Mouse (Mus musculus) liver, embryonic 11.5 days (tissue): Measurements from ENCODE around the gene Ston2. TPM values are rescaled to one million over a fixed set of nuclear protein-coding genes. Genes with fewer than 3 reads are reported as not detected.

Experiments used
- ATAC-seq: fragments of 200-750 bp; cut with Nextera tagmentation; replicated peaks from 2 replicates; pipeline ENCODE4 v1.8.0; 2017; ENCODE audit warnings: moderate number of reproducible peaks, mild to moderate bottlenecking, moderate TSS enrichment, moderate library complexity; ENCODE audit not compliant: low FRiP score
- DNase-seq: peaks from one replicate; pipeline ENCODE4 v3.0.0-alpha.2; 2017; ENCODE audit warnings: low spot score
- H3K27ac ChIP-seq: fragments of 300-500 bp; sonication (generic); 2 replicates; pipeline ENCODE4 v1.5.1; 2014; ENCODE audit warnings: mild to moderate bottlenecking, low read depth, low read length, control low read depth
- H3K27me3 ChIP-seq: fragments of 300-500 bp; sonication (generic); replicated peaks from 2 replicates; pipeline ENCODE4 v1.6.1; 2014; ENCODE audit warnings: low read length, mixed read lengths; ENCODE audit not compliant: control insufficient read depth, insufficient read depth
- H3K36me3 ChIP-seq: fragments of 300-500 bp; sonication (generic); 2 replicates; pipeline ENCODE4 v1.6.1; 2014; ENCODE audit warnings: mild to moderate bottlenecking, low read length, moderate library complexity, mixed read lengths; ENCODE audit not compliant: control insufficient read depth, insufficient read depth
- H3K4me1 ChIP-seq: fragments of 300-500 bp; sonication (generic); replicated peaks from 2 replicates; pipeline ENCODE4 v1.6.1; 2014; ENCODE audit warnings: low read length, mixed read lengths; ENCODE audit not compliant: control insufficient read depth, insufficient read depth
- H3K4me2 ChIP-seq: fragments of 300-500 bp; sonication (generic); 2 replicates; pipeline ENCODE4 v1.6.1; 2014; ENCODE audit warnings: mild to moderate bottlenecking, control low read depth, moderate library complexity
- H3K4me3 ChIP-seq: fragments of 300-500 bp; sonication (generic); 2 replicates; pipeline ENCODE4 v1.5.1; 2014; ENCODE audit warnings: low read depth, low read length, control low read depth
- H3K9ac ChIP-seq: fragments of 300-500 bp; sonication (generic); 2 replicates; pipeline ENCODE4 v1.6.1; 2014; ENCODE audit warnings: low read depth, low read length, control low read depth
- H3K9me3 ChIP-seq: fragments of 300-500 bp; sonication (generic); 2 replicates; pipeline ENCODE4 v1.6.1; 2016; ENCODE audit warnings: low read length, inconsistent platforms, mixed read lengths; ENCODE audit not compliant: control insufficient read depth
- WGBS: fragments of 180-500 bp; shearing (Covaris S2); extraction: QIAGEN DNeasy Blood & Tissue Kit; methylation state at CpG from one replicate; pipeline ENCODE4 v1.1.7; 2014; 5-methylcytosine and 5-hydroxymethylcytosine counted together
- polyA plus RNA-seq: library from polyadenylated mRNA; unstranded; fragments of >200 nt; fragmentation: Nextera tagmentation; extraction: Ambion mirVana; gene quantifications from 2 replicates; pipeline ENCODE4 v1.2.1, GENCODE M21; 2014

The Ston2 gene
- polyA plus RNA-seq, 1 experiment from 2014 or later: 29.1 TPM

DNA sequence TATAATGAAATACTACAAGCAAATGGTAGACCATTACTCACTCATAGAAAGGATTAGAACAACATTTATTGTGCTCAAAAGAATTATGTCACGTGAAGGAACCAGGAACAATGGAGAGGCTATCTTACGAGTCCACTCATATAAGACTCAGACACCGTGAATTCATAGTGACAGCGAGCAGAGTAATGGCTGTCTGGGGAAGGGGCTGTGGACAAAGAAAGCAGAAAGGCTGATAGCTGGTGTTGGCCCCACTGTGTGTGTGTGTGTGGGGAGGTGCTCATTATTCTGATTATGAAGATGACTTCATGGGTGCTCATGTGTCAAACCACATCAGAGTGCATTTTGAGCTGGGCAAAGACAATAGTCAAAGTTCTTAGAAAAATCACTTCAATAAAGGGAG is 92.4 kb downstream of the Ston2 start:
- Histone ChIP-seq H3K27ac (no peak overlapping the region), H3K9me3 (no peaks in the 10 kb centered on the region), H3K4me1 (peaks cover 6% of the 10 kb centered on the region; the same call in 1 of the 2 replicates), H3K4me2 (no peak overlapping the region), H3K27me3 (no peaks in the 10 kb centered on the region), H3K36me3 (no peaks in the 10 kb centered on the region), H3K9ac (no peak overlapping the region), H3K4me3 (no peak overlapping the region)
- DNase-seq: no peak
- ATAC-seq: no peak
- 90% methylated on average over 4 of the region's 4 CpGs for WGBS

DNA sequence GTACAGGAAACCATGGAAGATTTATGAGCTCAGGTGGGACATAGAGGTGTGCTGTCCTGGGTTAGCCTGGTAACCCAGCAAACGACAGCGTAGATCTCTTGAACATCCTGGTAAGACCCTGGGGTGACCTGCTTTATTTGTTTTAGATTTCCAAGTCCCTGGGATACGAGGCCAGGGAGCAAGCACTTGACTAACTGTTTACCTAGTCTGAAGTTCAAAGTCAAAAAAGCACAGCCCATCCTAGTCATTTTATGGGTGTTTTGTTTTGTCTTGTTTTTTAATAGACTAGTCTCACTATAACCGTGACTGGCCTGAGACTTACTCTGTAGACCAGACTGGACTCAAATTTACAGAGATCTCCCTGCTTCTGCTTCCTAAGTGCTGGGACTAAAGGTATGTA is 93.4 kb downstream of the Ston2 start:
- no peak for DNase-seq
- ATAC-seq: no peak
- 74% methylated on average over 4 of the region's 4 CpGs for WGBS
- no peaks in the 10 kb centered on the region for H3K27me3 ChIP-seq
- H3K9ac ChIP-seq: no peak overlapping the region
- no peaks in the 10 kb centered on the region for H3K9me3 ChIP-seq
- H3K27ac ChIP-seq: no peak overlapping the region
- H3K4me1 ChIP-seq: peaks cover 6% of the 10 kb centered on the region; the same call in 1 of the 2 replicates
- no peaks in the 10 kb centered on the region for H3K36me3 ChIP-seq
- H3K4me2 ChIP-seq: no peak overlapping the region
- H3K4me3 ChIP-seq: no peak overlapping the region

DNA sequence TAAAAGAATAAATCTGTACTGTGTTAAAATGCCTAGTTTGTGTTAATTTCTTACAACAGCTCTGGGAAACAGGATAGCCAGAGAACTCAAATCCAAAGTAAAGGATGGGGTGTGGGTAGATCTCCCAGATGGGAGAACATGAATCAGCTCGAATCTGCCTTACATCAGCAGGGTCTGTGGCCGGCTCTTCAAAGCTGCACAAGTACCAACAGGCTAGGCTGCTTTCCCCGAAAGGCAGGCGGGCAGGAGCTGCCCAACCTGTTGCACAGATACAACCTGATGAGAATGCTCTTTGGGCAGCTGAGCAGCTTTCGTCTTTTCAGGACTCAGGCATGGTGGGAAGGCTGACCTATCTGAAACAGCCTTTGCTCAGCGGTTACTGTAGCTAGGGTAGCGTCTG is 94.6 kb downstream of the Ston2 start:
- Histone ChIP-seq H3K27me3 (no peaks in the 10 kb centered on the region), H3K4me2 (no peak overlapping the region), H3K27ac (no peak overlapping the region), H3K36me3 (no peaks in the 10 kb centered on the region), H3K9ac (no peak overlapping the region), H3K4me1 (peaks cover under 1% of the 10 kb centered on the region; the same call in 1 of the 2 replicates), H3K4me3 (no peak overlapping the region), H3K9me3 (no peaks in the 10 kb centered on the region)
- ATAC-seq: no peak
- 78% methylated on average over 7 of the region's 7 CpGs for WGBS
- DNase-seq: no peak

DNA sequence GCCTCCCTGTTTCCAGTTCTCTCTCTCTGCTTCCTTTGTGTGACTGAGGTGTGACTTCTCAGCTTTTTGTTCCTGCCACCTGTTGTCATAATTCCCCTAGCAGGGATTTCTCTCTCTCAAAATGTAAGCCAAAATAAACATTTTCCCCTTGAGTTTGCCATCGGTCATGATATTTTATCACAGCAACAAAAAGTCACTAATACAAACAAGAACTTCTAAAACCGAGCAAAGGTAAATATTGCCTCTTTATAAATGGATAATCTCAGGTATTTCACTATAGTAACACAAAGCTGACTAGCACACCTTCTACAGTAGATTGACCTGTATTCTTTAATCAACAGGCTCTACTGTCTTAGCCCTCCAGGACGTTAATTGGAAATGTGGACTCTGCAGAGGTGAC is 95.2 kb downstream of the Ston2 start:
- H3K27ac ChIP-seq: no peak overlapping the region
- DNase-seq: no peak
- no peak overlapping the region for H3K4me2 ChIP-seq
- no peaks in the 10 kb centered on the region for H3K36me3 ChIP-seq
- H3K9ac ChIP-seq: no peak overlapping the region
- no peaks in the 10 kb centered on the region for H3K9me3 ChIP-seq
- no peak overlapping the region for H3K4me3 ChIP-seq
- H3K27me3 ChIP-seq: no peaks in the 10 kb centered on the region
- no peak for ATAC-seq
- 81% methylated on average over 3 of the region's 3 CpGs for WGBS
- no peaks in the 10 kb centered on the region for H3K4me1 ChIP-seq

DNA sequence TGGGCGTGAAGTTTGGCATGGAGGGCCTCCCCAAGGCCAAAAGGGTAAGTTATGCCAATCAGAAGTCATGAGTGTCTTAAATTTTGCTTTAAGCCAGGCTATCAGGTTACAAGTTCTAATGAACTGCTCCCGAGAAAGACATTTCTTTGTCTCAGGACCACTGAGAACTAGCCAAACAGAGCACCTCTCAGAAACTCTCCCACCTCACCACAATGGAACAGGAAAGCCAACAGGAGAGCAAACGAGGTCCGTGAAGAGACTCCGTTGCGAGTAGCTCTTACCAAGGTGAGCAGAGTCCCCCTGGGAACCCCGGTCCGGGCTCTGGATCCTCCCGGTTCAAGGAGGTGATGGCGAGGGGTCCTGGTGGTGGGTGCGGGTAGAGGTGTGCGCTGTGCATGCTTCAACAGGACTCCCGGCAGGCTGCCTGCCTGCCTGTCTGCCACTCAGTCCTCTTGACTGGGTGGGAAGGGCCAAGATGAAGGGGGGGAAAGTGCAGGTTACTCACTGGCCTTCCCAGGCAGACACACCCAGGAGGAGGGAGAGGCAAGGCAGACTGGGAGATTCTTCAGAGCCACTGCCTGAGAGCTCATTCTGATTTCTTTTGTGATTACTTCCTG is 102.4 kb downstream of the Ston2 start:
- no peak for ATAC-seq

DNA sequence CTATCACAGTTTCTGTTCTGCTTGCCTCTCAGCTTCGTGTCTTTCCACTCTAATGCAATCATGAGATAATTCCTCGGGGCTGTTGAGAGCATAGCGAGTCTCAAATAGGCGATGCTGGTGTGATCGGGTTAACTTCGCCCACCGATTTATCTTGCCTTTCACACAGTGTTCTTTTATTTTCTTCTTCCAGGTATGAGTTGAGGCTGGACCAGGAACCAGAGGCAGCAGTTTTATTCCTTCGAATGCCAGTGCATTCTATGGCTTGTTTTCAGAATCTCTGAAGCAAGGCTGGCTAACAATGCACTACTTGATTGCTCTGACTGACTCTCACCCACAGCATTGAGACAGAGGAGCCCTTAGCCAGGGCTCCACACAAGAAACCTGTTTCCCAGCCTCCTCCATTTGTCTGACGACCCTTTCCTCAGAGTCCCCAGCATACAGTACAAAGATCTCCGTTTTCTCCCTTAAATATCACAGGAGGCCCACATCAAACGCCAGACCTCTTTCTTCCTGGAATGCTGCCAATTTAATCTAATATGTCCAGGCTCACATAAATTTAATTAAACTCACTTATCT is 103.3 kb downstream of the Ston2 start:
- H3K9ac ChIP-seq: no peak overlapping the region
- no peaks in the 10 kb centered on the region for H3K9me3 ChIP-seq
- peaks cover 27% of the 10 kb centered on the region for H3K4me1 ChIP-seq
- 34% methylated on average over 11 of the region's 11 CpGs for WGBS
- H3K36me3 ChIP-seq: no peaks in the 10 kb centered on the region
- DNase-seq: no peak
- peak overlapping the region; percentile 55 for H3K4me2 ChIP-seq
- H3K27ac ChIP-seq: peak overlapping the region; percentile 3; the same call in 1 of the 2 replicates
- no peak overlapping the region for H3K4me3 ChIP-seq
- ATAC-seq: 0 out of 2 replicates have a peak, but pooled peaks have one; percentile 13
- H3K27me3 ChIP-seq: no peaks in the 10 kb centered on the region

More for the DNA sequence above, 102.4 kb downstream of the Ston2 start:
- Histone ChIP-seq H3K27me3 (no peaks in the 10 kb centered on the region), H3K36me3 (no peaks in the 10 kb centered on the region), H3K4me3 (no peak overlapping the region), H3K4me1 (peaks cover 27% of the 10 kb centered on the region), H3K9ac (no peak overlapping the region), H3K4me2 (no peak overlapping the region; the same call in 1 of the 2 replicates), H3K9me3 (no peaks in the 10 kb centered on the region), H3K27ac (no peak overlapping the region)
- no peak for DNase-seq
- WGBS: 48% methylated on average over 13 of the region's 13 CpGs

DNA sequence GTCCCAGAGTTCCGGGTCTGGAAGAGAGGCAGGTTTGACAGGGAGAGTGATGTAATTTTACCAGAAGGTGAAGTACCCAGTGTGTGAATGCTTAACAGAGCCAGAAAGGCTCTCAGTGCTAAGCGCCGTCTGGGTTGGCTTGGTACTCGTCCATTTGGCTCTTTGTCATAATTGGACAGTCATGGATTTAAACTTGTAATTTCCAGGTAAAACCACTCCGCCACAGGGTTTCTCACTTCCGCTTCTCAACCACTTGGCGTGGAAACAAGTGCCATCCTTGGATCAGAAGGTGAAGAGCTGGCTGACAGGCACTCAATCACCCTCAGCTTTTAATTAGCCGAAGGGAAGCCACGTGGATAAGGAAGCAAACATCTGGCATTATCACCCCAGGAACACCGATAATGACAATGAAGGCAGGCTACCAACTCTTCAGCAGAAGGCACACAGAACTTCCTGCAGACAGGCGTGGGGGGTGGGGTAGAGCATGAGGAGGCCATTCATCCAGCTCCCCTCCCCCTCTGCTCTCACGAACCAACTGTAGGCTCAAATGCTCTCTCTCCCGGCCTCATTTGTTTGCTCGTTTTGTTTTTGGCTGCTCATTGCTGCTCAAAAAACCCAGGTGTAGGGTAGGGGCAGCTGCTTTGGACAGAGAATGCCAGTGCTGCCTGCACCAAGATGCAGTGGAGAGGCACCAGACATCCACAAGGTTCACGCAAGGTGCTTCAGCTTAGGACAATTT is 103.9 kb downstream of the Ston2 start:
- Histone ChIP-seq H3K4me1 (peaks cover 27% of the 10 kb centered on the region), H3K4me3 (no peak overlapping the region), H3K36me3 (no peaks in the 10 kb centered on the region), H3K9ac (no peak overlapping the region), H3K9me3 (no peaks in the 10 kb centered on the region), H3K27ac (peak overlapping the region; percentile 3; the same call in 1 of the 2 replicates), H3K4me2 (peak overlapping the region; percentile 55), H3K27me3 (no peaks in the 10 kb centered on the region)
- peak; percentile 62 for DNase-seq
- peak; percentile 64 for ATAC-seq
- WGBS: 22% methylated on average over 15 of the region's 15 CpGs

DNA sequence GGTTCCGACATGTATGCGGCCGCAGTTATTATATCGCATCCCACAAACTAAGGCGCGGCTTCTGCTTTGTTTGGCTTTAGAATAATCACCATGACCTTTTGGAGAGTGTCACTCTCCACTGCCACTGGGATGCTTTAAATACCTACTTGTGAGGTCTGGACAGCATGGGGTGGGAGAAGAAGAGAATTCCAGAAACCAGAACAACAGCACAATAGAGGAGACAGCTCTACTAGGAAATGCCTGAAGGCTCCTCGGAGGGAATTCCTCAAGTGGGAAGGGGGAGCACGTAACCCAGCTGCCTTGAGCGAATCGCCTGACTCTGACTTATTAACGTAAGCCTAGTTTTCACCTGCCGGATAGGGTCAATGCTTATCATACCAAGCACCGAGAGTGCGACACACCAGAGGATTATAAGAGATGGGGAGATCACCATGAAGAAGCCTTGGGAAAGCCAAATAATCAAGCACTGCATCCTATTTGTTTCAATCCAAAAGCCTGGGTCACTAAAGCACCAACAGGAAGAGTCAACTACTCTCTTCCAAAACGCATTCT is 104.6 kb downstream of the Ston2 start:
- H3K9me3 ChIP-seq: no peaks in the 10 kb centered on the region
- H3K4me2 ChIP-seq: peak overlapping the region; percentile 55
- no peak overlapping the region for H3K4me3 ChIP-seq
- no peak for ATAC-seq
- no peak overlapping the region for H3K9ac ChIP-seq
- no peaks in the 10 kb centered on the region for H3K27me3 ChIP-seq
- 72% methylated on average over 15 of the region's 15 CpGs for WGBS
- H3K27ac ChIP-seq: no peak overlapping the region
- DNase-seq: no peak
- H3K36me3 ChIP-seq: no peaks in the 10 kb centered on the region
- peaks cover 27% of the 10 kb centered on the region for H3K4me1 ChIP-seq
